Mouse (Mus musculus) MEL (cell line): ENCODE measurements around the gene Slc35b2. TPM values are rescaled to one million over a fixed set of nuclear protein-coding genes. Genes with fewer than 3 reads are reported as not detected.

ENCODE experiments used
- DNase-seq: peaks from one replicate; pipeline ENCODE4 v3.0.0; 2011; ENCODE audit warnings: low read depth, low spot score
- H3K27ac ChIP-seq: 2 replicates; pipeline ENCODE4 v1.5.1; 2012; ENCODE audit warnings: low read depth, mild to moderate bottlenecking, control low read depth, low read length, moderate library complexity; ENCODE audit not compliant: control insufficient read depth
- H3K27me3 ChIP-seq, 2 experiments: fragments of 150-350 bp in 1 of 2; sonication (generic) in 1 of 2; 2 replicates each; pipeline ENCODE4 v1.6.1; 2012; ENCODE audit warnings: low read length in 2 of 2, mild to moderate bottlenecking in 2 of 2, improper control_type of control experiment in 1 of 2, moderate library complexity in 1 of 2; ENCODE audit not compliant: insufficient read depth in 2 of 2, control insufficient read depth in 1 of 2
- H3K36me3 ChIP-seq, 2 experiments: 2 replicates each; pipeline ENCODE4 v1.6.1; 2012 to 2014; ENCODE audit warnings: low read length in 2 of 2, improper control_type of control experiment in 1 of 2, inconsistent platforms in 1 of 2, mild to moderate bottlenecking in 1 of 2; ENCODE audit not compliant: insufficient read depth in 2 of 2, control insufficient read depth in 1 of 2
- H3K4me1 ChIP-seq, 2 experiments: fragments of 150-350 bp in 1 of 2; sonication (generic) in 1 of 2; 2 replicates each; pipeline ENCODE4 v1.6.1; 2012; ENCODE audit warnings: low read length in 2 of 2, improper control_type of control experiment in 1 of 2, mild to moderate bottlenecking in 1 of 2; ENCODE audit not compliant: insufficient read depth in 2 of 2, control insufficient read depth in 1 of 2
- H3K4me3 ChIP-seq, 2 experiments: fragments of 150-350 bp in 1 of 2; sonication (generic) in 1 of 2; 2 replicates each; pipeline ENCODE4 v1.5.1; 2012; ENCODE audit warnings: low read depth in 2 of 2, low read length in 2 of 2, mild to moderate bottlenecking in 2 of 2, moderate library complexity in 2 of 2, control low read depth in 1 of 2, improper control_type of control experiment in 1 of 2; ENCODE audit not compliant: control insufficient read depth in 1 of 2, insufficient read depth in 1 of 2
- H3K79me2 ChIP-seq: 2 replicates; pipeline ENCODE4 v1.6.1; 2012; ENCODE audit warnings: mild to moderate bottlenecking, low read length, moderate library complexity; ENCODE audit not compliant: control insufficient read depth, poor library complexity, insufficient read depth
- H3K9ac ChIP-seq: 2 replicates; pipeline ENCODE4 v1.6.1; 2012; ENCODE audit warnings: low read depth, mild to moderate bottlenecking, control low read depth, low read length, moderate library complexity; ENCODE audit not compliant: control insufficient read depth, poor library complexity, severe bottlenecking
- H3K9me3 ChIP-seq: fragments of 150-350 bp; sonication (generic); replicated peaks from 2 replicates; pipeline ENCODE4 v1.6.1; 2012; ENCODE audit warnings: mild to moderate bottlenecking, low read length, improper control_type of control experiment, moderate library complexity; ENCODE audit not compliant: insufficient read depth
- BHLHE40 ChIP-seq: IDR thresholded peaks from 2 replicates; pipeline ENCODE4 v1.6.1; 2012; ENCODE audit warnings: low read depth, mild to moderate bottlenecking, inconsistent platforms, low read length, improper control_type of control experiment, borderline replicate concordance
- CHD1 ChIP-seq: IDR thresholded peaks from 2 replicates; pipeline ENCODE4 v1.6.1; 2012; ENCODE audit warnings: low read depth, mild to moderate bottlenecking, inconsistent platforms, low read length, improper control_type of control experiment
- CHD2 ChIP-seq: IDR thresholded peaks from 2 replicates; pipeline ENCODE4 v1.6.1; 2011; ENCODE audit warnings: low read length, improper control_type of control experiment
- E2F4 ChIP-seq: IDR thresholded peaks from 2 replicates; pipeline ENCODE4 v1.6.1; 2011; ENCODE audit warnings: low read depth, low read length, improper control_type of control experiment, borderline replicate concordance
- ELF1 ChIP-seq: IDR thresholded peaks from 2 replicates; pipeline ENCODE4 v1.6.1; 2014; ENCODE audit warnings: low read depth, mild to moderate bottlenecking, inconsistent platforms, low read length, improper control_type of control experiment, moderate library complexity
- GATA1 ChIP-seq: IDR thresholded peaks from 2 replicates; pipeline ENCODE4 v1.6.1; 2011; ENCODE audit warnings: low read depth, low read length, improper control_type of control experiment
- HCFC1 ChIP-seq: IDR thresholded peaks from 2 replicates; pipeline ENCODE4 v1.6.1; 2012; ENCODE audit warnings: low read depth, mild to moderate bottlenecking, inconsistent platforms, low read length, improper control_type of control experiment, moderate library complexity
- MXI1 ChIP-seq: IDR thresholded peaks from 2 replicates; pipeline ENCODE4 v1.6.1; 2011; ENCODE audit warnings: mild to moderate bottlenecking, low read depth, low read length, improper control_type of control experiment
- MYB ChIP-seq: IDR thresholded peaks from 2 replicates; pipeline ENCODE4 v1.6.1; 2011; ENCODE audit warnings: mild to moderate bottlenecking, low read depth, low read length, improper control_type of control experiment
- MYC ChIP-seq: IDR thresholded peaks from 2 replicates; pipeline ENCODE4 v1.6.1; 2011; ENCODE audit warnings: low read depth, mild to moderate bottlenecking, low read length, improper control_type of control experiment, moderate library complexity
- NELFE ChIP-seq: IDR thresholded peaks from 2 replicates; pipeline ENCODE4 v1.6.1; 2011; ENCODE audit warnings: low read depth, low read length, improper control_type of control experiment
- NRF1 ChIP-seq: IDR thresholded peaks from 2 replicates; pipeline ENCODE4 v1.6.1; 2014; ENCODE audit warnings: low read depth, mild to moderate bottlenecking, inconsistent platforms, low read length, improper control_type of control experiment, moderate library complexity; ENCODE audit not compliant: poor library complexity, insufficient read depth, severe bottlenecking
- POLR2A ChIP-seq, 2 experiments: IDR thresholded peaks; 2 replicates each; pipeline ENCODE4 v1.6.1; 2011 to 2012; ENCODE audit warnings: low read length in 2 of 2, mild to moderate bottlenecking in 2 of 2, control low read depth in 1 of 2, improper control_type of control experiment in 1 of 2, low read depth in 1 of 2, moderate library complexity in 1 of 2; ENCODE audit not compliant: control insufficient read depth in 1 of 2, insufficient read depth in 1 of 2, poor library complexity in 1 of 2
- POLR2AphosphoS2 ChIP-seq: IDR thresholded peaks from 2 replicates; pipeline ENCODE4 v1.6.1; 2011; ENCODE audit warnings: low read length, improper control_type of control experiment
- POLR2AphosphoS5 ChIP-seq: IDR thresholded peaks from 2 replicates; pipeline ENCODE4 v1.6.1; 2012; ENCODE audit warnings: low read depth, borderline replicate concordance, mild to moderate bottlenecking, inconsistent platforms, low read length, moderate library complexity, mixed read lengths
- RAD21 ChIP-seq: IDR thresholded peaks from 2 replicates; pipeline ENCODE4 v1.6.1; 2011; ENCODE audit warnings: mild to moderate bottlenecking, low read depth, low read length, improper control_type of control experiment
- SIN3A ChIP-seq: IDR thresholded peaks from 2 replicates; pipeline ENCODE4 v1.6.1; 2012; ENCODE audit warnings: low read length, improper control_type of control experiment, inconsistent platforms
- SMC3 ChIP-seq: IDR thresholded peaks from 2 replicates; pipeline ENCODE4 v1.6.1; 2011; ENCODE audit warnings: low read depth, low read length, improper control_type of control experiment
- TAL1 ChIP-seq: IDR thresholded peaks from 2 replicates; pipeline ENCODE4 v1.6.1; 2012; ENCODE audit warnings: mild to moderate bottlenecking, inconsistent platforms, low read length, moderate library complexity, mixed read lengths
- TBP ChIP-seq: IDR thresholded peaks from 2 replicates; pipeline ENCODE4 v1.8.0; 2011; ENCODE audit warnings: low read depth, low read length, improper control_type of control experiment
- TCF12 ChIP-seq: IDR thresholded peaks from 2 replicates; pipeline ENCODE4 v1.6.1; 2014; ENCODE audit warnings: low read depth, mild to moderate bottlenecking, inconsistent platforms, low read length, improper control_type of control experiment, moderate library complexity
- USF1 ChIP-seq: IDR thresholded peaks from 2 replicates; pipeline ENCODE4 v1.6.1; 2014; ENCODE audit warnings: low read depth, mild to moderate bottlenecking, inconsistent platforms, low read length, improper control_type of control experiment, moderate library complexity
- ZMIZ1 ChIP-seq: IDR thresholded peaks from 2 replicates; pipeline ENCODE4 v1.6.1; 2012; ENCODE audit warnings: low read depth, mild to moderate bottlenecking, inconsistent platforms, low read length, improper control_type of control experiment, moderate library complexity
- ZNF384 ChIP-seq: IDR thresholded peaks from 2 replicates; pipeline ENCODE4 v1.6.1; 2012; ENCODE audit warnings: low read depth, mild to moderate bottlenecking, inconsistent platforms, low read length, improper control_type of control experiment
- polyA plus RNA-seq, 2 experiments: library from polyadenylated mRNA; stranded (reverse) in 1 of 2; unstranded in 1 of 2; fragments of >175 nt in 1 of 2; fragments of >200 nt in 1 of 2; gene quantifications; 2 replicates each; pipeline versions ENCODE4 v1.2.1 to v1.2.4; 2012; ENCODE audit warnings: low replicate concordance in 2 of 2, low read depth in 1 of 2; ENCODE audit not compliant: insufficient read length in 2 of 2, insufficient read depth in 1 of 2, missing spikeins in 1 of 2
- total RNA-seq: library from RNA; depleted of rRNA; stranded (reverse); fragments of 300-350 nt; gene quantifications from 2 replicates; pipeline ENCODE4 v1.2.3, GENCODE M21; 2012

The Slc35b2 gene
- total and polyA plus RNA-seq, 3 experiments: 81.7 to 111 TPM; not detected in 1

- no peak overlapping the region for H3K27ac ChIP-seq
- TF ChIP-seq CHD2: no peak
- TF ChIP-seq TCF12: no peak
- TF ChIP-seq E2F4: no peak
- TF ChIP-seq SMC3: no peak
- TF ChIP-seq ELF1: no peak
- TF ChIP-seq MYC: no peak
- no peak for TF ChIP-seq BHLHE40
- TF ChIP-seq RAD21: no peak
- no peak for TF ChIP-seq SIN3A
- TF ChIP-seq ZMIZ1: no peak
- TF ChIP-seq POLR2AphosphoS2: no peak
- no peak for TF ChIP-seq TBP
- TF ChIP-seq POLR2A (IDR thresholded peaks at IDR 0.05; ENCODE audit: control insufficient read depth in 1 of 2, insufficient read depth in 1 of 2, low read depth in 1 of 2, low read length in 2 of 2, poor library complexity in 1 of 2): no peak
- no peak for TF ChIP-seq MXI1
- no peak for TF ChIP-seq NELFE
- no peak for TF ChIP-seq ZNF384
- no peak for TF ChIP-seq HCFC1
- no peaks in the 10 kb centered on the region; the same call in 1 of the 2 replicates for H3K79me2 ChIP-seq
- no peaks in the 10 kb centered on the region for H3K27me3 ChIP-seq
- no peak overlapping the region for H3K9ac ChIP-seq
- peaks cover 0 to 25% of the 10 kb centered on the region in 2 experiments; a peak in 3 of 4 replicates for H3K4me1 ChIP-seq
- no peaks in the 10 kb centered on the region for H3K9me3 ChIP-seq
- peaks cover 0 to 11% of the 10 kb centered on the region in 2 experiments; a peak in 2 of 4 replicates for H3K36me3 ChIP-seq
- no peak for DNase-seq
- no peak overlapping the region for H3K4me3 ChIP-seq
Observed at GRCm38 (mm10) chr17:45557998-45558862, 5.4 kb upstream of the Slc35b2 start.

DNA sequence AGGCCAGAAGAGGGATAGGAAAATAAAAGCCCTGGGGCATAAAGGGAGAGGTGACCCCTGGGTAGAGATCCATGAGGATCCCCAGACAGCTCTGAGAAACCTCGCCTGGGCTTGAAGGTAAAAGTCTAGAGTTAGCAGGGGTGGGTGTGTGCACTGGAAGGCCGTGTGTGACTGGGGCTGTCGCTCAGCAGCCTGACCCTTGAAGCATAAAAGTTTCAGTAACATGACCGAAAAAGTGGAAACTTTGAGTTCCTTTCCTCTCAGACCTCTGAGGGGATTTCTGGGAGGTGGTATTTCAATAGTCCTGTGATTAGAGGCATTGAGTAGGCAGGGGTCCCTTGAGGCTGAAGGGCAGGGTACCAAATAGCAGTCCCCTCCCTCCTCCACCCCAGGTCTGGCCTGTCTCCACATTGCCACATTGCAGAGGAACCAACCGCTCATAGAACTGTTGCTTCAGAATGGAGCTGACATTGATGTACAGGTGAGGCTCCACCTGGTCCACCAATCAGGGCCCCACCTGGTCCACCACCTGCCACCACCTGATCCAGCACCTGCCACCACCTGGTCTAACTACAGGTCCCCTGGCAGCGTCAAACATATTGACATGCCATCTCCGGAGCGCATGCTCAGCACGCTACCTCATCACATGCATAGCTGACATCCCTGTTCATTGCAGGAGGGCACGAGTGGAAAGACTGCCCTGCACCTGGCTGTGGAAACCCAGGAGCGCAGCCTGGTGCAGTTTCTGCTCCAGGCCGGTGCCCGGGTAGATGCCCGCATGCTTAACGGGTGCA is 3.7 kb upstream of the Slc35b2 start:
- TF ChIP-seq TAL1 (no peak), SIN3A (no peak), CHD1 (no peak), GATA1 (no peak), ZNF384 (no peak), RAD21 (no peak), NRF1 (no peak), MXI1 (no peak), POLR2AphosphoS2 (no peak), MYB (no peak), USF1 (no peak), POLR2AphosphoS5 (no peak)
- H3K27me3 ChIP-seq: no peaks in the 10 kb centered on the region
- DNase-seq: no peak
- no peaks in the 10 kb centered on the region for H3K9me3 ChIP-seq
- peaks cover 0 to 4% of the 10 kb centered on the region in 2 experiments; a peak in 2 of 4 replicates for H3K36me3 ChIP-seq
- H3K4me1 ChIP-seq: peaks cover 0 to 17% of the 10 kb centered on the region in 2 experiments; a peak in 3 of 4 replicates
- no peak overlapping the region for H3K9ac ChIP-seq
- no peak overlapping the region for H3K27ac ChIP-seq
- peaks cover 11% of the 10 kb centered on the region for H3K79me2 ChIP-seq
- H3K4me3 ChIP-seq: no peak overlapping the region
